Mouse (Mus musculus) stomach, embryonic 16.5 days (tissue): ENCODE data around the gene Yod1. TPM values are rescaled to one million over a fixed set of nuclear protein-coding genes. Genes with fewer than 3 reads are reported as not detected.

Experiments
- ATAC-seq: fragments of 200-750 bp; cut with Nextera tagmentation; 2 replicates; pipeline ENCODE4 v1.8.0; 2017; ENCODE audit warnings: moderate number of reproducible peaks, moderate TSS enrichment; ENCODE audit not compliant: insufficient read depth, low FRiP score
- H3K27ac ChIP-seq: fragments of 300-500 bp; sonication (generic); 2 replicates; pipeline ENCODE4 v1.5.1; 2014; ENCODE audit warnings: low read length
- H3K27me3 ChIP-seq: fragments of 300-500 bp; sonication (generic); 2 replicates; pipeline ENCODE4 v1.6.1; 2014; ENCODE audit warnings: low read length, control low read depth, mixed read lengths; ENCODE audit not compliant: control insufficient read depth, insufficient read depth
- H3K36me3 ChIP-seq: fragments of 300-500 bp; sonication (generic); 2 replicates; pipeline ENCODE4 v1.6.1; 2014; ENCODE audit warnings: low read length; ENCODE audit not compliant: control insufficient read depth, insufficient read depth
- H3K4me1 ChIP-seq: fragments of 300-500 bp; sonication (generic); 2 replicates; pipeline ENCODE4 v1.6.1; 2014; ENCODE audit warnings: low read length, control low read depth, mixed read lengths; ENCODE audit not compliant: control insufficient read depth, insufficient read depth
- H3K4me2 ChIP-seq: fragments of 300-500 bp; sonication (generic); 2 replicates; pipeline ENCODE4 v1.6.1; 2014; ENCODE audit warnings: low read depth, low read length, mixed read lengths
- H3K4me3 ChIP-seq: fragments of 300-500 bp; sonication (generic); replicated peaks from 2 replicates; pipeline ENCODE4 v1.5.1; 2014; ENCODE audit warnings: mild to moderate bottlenecking, low read length
- H3K9ac ChIP-seq: fragments of 300-500 bp; sonication (generic); 2 replicates; pipeline ENCODE4 v1.6.1; 2014; ENCODE audit warnings: low read length
- H3K9me3 ChIP-seq: fragments of 300-500 bp; sonication (generic); replicated peaks from 2 replicates; pipeline ENCODE4 v1.6.1; 2016; ENCODE audit warnings: low read length, control low read depth; ENCODE audit not compliant: control insufficient read depth
- WGBS: fragments of 180-500 bp; shearing (Covaris S2); extraction: QIAGEN DNeasy Blood & Tissue Kit; methylation state at CpG from one replicate; pipeline ENCODE4 v1.1.7; 2014; 5-methylcytosine and 5-hydroxymethylcytosine counted together
- polyA plus RNA-seq: library from polyadenylated mRNA; unstranded; fragments of >200 nt; fragmentation: Nextera tagmentation; extraction: Ambion mirVana; gene quantifications from 2 replicates; pipeline ENCODE4 v1.2.1, GENCODE M21; 2015

Yod1 gene
- polyA plus RNA-seq: 14.9 and 15.8 TPM in 2 replicates

DNA sequence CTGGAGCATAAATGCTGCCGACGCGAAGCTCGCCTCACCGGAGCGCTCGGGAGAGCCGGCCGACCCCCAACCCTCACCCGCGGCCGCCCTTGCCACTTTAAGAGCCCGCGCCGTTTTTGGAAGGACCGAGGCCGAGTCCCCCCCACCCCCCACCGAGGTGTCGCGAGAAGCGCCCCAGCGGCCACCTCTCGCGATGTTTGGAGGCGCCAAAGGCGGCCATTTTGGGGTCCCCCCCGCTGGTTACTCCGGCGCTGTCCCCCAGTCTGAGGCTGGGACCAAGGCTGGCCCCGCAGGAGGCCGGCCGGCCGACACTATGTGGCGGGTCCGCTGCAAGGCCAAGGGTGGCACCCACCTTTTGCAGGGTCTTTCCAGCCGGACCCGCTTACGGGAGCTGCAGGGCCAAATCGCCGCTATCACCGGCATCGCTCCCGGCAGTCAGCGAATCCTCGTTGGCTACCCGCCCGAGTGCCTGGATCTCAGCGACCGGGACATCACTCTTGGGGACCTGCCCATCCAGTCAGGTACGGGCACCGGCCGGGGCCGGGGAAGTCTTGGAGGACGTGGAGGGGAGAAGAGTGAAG, at the start of gene Yod1:
Yod1 (plus strand) TSS at position 37 of the 581 bp plus-strand sequence.
- Histone ChIP-seq H3K4me3 (peak within 1 kb of the TSS; percentile 98), H3K9me3 (no peaks in the 10 kb centered on the region), H3K9ac (peak within 1 kb of the TSS; percentile 98), H3K4me2 (peak within 1 kb of the TSS; percentile 86), H3K27me3 (no peaks in the 10 kb centered on the region), H3K27ac (peak within 1 kb of the TSS; percentile 94), H3K4me1 (peaks cover 14% of the 10 kb centered on the region), H3K36me3 (no peaks in the 10 kb centered on the region)
- under 1% methylated on average over 54 of the region's 54 CpGs for WGBS
- ATAC-seq: peak; percentile 76

DNA sequence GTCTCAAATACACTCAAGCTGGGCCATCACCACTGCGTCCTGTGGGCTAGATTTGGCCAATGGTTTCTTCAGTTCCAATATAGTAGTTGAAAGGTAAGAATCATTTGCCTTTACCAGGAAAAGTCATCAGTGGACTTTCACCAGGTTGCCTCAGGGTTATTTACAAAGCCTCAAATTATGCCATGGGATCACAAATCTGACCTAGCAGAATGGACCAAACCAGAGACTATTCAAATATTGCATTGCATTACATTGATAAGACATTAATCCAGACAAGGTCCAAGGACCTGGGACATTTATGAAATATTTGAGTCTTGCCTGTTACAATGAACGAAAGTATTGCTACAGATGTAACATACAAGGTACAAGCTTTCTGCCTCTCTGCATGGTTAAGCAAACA, 38.6 kb upstream of the Yod1 start:
- Histone ChIP-seq H3K36me3 (no peaks in the 10 kb centered on the region), H3K9ac (no peak overlapping the region), H3K27ac (no peak overlapping the region), H3K4me2 (no peak overlapping the region), H3K4me3 (no peak overlapping the region), H3K27me3 (no peaks in the 10 kb centered on the region), H3K9me3 (no peaks in the 10 kb centered on the region), H3K4me1 (no peaks in the 10 kb centered on the region)
- ATAC-seq: no peak
- WGBS: 75% methylated on average over 2 of the region's 2 CpGs

DNA sequence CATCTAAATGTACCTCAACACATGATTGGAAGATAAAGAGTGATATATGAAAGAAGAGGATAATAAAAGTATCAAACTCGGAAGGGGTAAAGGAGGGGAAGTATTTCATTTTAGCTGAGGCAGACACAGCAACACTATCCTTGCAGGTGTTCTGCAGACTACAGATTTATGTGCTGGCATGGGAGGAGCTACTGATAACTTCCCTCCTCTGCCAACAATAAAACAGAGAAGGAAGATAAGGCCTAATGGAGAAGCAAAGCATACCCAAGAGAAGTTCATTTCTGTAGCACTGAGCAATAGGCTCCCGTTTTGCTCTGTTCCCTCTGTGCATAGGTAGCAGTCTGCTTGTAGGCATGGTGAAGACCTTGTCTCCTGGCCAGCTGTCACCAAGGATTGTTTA, 36.1 kb upstream of the Yod1 start:
- 0 out of 2 replicates have a peak, but pooled peaks have one; percentile 21 for ATAC-seq
- Histone ChIP-seq H3K4me2 (no peak overlapping the region), H3K9me3 (no peaks in the 10 kb centered on the region), H3K27me3 (no peaks in the 10 kb centered on the region), H3K9ac (no peak overlapping the region), H3K4me1 (no peaks in the 10 kb centered on the region), H3K27ac (no peak overlapping the region), H3K36me3 (no peaks in the 10 kb centered on the region), H3K4me3 (no peak overlapping the region)
- 49% methylated on average over 2 of the region's 2 CpGs for WGBS

DNA sequence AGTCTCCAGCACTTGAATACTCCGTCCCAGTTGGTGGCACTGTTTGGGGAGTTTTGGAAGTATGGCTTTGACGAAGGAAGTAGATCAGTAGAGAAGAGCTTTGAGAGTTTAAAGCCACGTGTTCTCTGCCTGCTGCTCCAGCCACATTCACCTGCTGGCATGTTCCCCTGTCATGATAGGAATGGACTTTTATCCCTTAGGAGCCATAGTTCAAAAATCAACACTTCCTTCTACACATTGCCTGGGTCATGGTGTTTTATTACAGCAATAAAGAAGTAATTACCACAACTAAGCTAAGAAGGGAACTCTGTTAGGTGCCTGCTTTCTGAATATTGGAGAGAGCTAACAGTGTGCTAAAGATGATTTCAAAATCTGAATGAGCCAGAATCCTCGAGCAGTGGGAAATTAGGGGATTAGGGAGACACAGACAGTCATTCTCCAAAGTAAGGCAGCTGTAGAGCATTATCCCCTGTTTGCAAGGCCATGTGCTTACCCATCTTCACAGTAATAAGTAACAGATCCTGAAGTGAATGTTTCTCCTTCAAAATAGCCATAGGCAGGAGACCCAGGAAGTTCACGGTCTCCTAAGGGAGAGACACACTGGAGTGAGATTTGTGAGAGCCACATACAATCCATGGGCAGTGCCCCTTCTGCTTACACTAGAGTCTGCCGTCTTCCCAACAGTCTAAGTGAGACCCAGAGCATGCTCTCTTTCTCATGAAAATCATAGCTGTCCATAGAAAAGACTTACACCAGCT, 35.3 kb upstream of the Yod1 start:
- no peaks in the 10 kb centered on the region for H3K9me3 ChIP-seq
- no peak overlapping the region for H3K4me3 ChIP-seq
- H3K9ac ChIP-seq: no peak overlapping the region
- no peak for ATAC-seq
- H3K36me3 ChIP-seq: no peaks in the 10 kb centered on the region
- H3K4me1 ChIP-seq: no peaks in the 10 kb centered on the region
- no peak overlapping the region for H3K27ac ChIP-seq
- WGBS: 64% methylated on average over 6 of the region's 6 CpGs
- H3K27me3 ChIP-seq: no peaks in the 10 kb centered on the region
- no peak overlapping the region for H3K4me2 ChIP-seq

DNA sequence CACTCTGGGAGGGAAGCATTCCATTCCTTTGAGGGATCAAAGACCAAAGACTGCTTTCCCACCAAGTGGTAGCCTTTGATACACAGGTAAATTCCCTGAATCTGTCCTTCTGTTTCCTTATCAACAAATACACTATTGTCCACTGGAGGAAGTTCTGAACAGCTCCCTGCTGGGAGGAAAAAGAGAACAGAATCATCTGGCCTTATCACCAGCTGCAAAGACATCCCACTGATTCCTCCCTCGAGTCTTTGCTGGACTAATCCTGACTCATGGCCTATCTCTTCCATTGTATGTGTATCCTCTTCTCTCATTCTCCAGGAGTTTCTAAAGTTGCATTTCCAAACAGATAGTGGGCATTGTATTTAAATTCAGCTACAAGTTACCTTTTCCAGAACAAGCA, 33.2 kb upstream of the Yod1 start:
- H3K4me1 ChIP-seq: no peaks in the 10 kb centered on the region
- no peak overlapping the region for H3K4me3 ChIP-seq
- no peak overlapping the region for H3K27ac ChIP-seq
- no peak overlapping the region for H3K4me2 ChIP-seq
- no peaks in the 10 kb centered on the region for H3K9me3 ChIP-seq
- H3K36me3 ChIP-seq: peaks cover 4% of the 10 kb centered on the region; the same call in 1 of the 2 replicates
- H3K9ac ChIP-seq: no peak overlapping the region
- WGBS: 65% methylated on average over 1 of the region's 1 CpGs
- no peaks in the 10 kb centered on the region for H3K27me3 ChIP-seq
- no peak for ATAC-seq

DNA sequence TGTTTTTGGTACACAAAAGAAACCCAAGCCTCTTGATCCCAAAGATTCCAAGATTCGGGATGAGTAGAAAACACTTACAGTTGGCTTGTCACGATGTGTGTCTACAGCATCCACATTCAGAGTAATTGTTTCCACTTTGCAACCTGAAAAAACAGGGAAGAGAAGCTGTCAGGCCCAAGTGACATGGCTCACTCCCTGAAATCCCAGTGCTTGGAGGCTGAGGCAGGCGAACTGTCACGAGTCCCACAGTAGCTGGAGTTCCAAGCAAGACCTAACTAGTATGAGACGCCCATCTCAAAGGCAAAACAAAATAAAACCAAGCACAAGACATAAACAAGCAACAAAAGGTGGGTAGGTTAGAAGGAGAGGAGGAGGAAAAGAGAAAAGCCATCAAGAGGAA, 18.5 kb upstream of the Yod1 start:
- peaks cover 22% of the 10 kb centered on the region; the same call in 1 of the 2 replicates for H3K36me3 ChIP-seq

DNA sequence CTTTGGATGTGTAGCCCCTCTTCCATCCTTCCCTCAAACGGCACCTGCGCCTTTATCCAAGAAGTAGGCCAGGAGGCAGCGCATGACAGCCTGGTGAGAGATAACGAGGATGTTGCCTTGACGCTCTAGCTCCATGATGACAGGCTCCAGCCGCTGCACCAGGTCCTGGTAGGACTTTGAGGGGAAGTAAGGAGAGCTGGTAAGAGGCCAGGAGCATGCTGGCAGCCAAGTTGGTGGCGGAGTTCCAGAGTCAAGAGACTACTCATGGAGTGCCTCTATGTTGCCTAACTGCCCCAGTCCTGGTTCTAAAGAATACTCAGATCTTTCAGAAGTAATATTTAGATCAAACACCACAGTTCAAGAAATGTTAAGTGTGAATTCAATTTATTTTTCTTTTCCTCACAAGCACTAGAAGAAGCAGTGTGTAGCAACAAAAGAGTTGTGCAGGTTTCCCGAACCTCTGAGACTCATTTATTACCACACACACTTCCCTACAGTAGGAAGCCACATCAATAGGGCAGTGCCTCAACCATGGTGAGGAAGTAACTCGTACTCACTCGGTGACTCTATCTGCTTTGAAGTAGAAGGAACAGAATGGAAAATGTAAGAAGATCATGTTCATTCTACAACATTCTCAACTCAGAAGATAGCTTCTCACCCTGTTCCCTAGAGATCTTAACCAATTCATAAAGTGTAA, 17.0 kb upstream of the Yod1 start:
- peaks cover 22% of the 10 kb centered on the region; the same call in 1 of the 2 replicates for H3K36me3 ChIP-seq
- no peaks in the 10 kb centered on the region for H3K9me3 ChIP-seq
- H3K27me3 ChIP-seq: no peaks in the 10 kb centered on the region
- H3K9ac ChIP-seq: no peak overlapping the region
- H3K27ac ChIP-seq: no peak overlapping the region
- 92% methylated on average over 10 of the region's 10 CpGs for WGBS
- H3K4me1 ChIP-seq: no peaks in the 10 kb centered on the region
- ATAC-seq: no peak
- no peak overlapping the region for H3K4me3 ChIP-seq
- no peak overlapping the region for H3K4me2 ChIP-seq

More for the DNA sequence above, 18.5 kb upstream of the Yod1 start:
- Histone ChIP-seq H3K4me2 (no peak overlapping the region), H3K27ac (no peak overlapping the region), H3K4me3 (no peak overlapping the region), H3K9me3 (no peaks in the 10 kb centered on the region), H3K27me3 (no peaks in the 10 kb centered on the region), H3K4me1 (no peaks in the 10 kb centered on the region), H3K9ac (no peak overlapping the region)
- WGBS: 91% methylated on average over 5 of the region's 5 CpGs
- no peak for ATAC-seq

DNA sequence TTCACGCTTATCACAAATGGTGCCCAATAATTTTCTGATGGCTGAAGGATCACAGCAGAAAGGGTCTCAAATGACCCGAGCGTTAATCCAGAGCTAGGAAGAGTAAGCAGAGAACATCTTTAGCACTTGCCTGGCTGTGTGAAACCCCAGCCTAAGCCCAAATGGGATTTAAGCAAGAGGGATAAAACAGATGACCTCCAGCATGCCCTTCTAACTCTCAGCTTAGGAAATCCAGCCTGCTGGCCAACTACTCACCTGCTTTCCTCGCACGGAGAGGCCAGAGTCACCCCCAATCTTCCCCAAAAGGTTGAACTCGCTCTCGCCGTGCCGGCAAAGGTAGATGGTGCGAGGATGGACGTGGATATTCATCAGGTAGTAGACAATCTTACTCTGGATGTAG, 15.2 kb upstream of the Yod1 start:
- Histone ChIP-seq H3K4me3 (no peak overlapping the region), H3K27me3 (no peaks in the 10 kb centered on the region), H3K9me3 (no peaks in the 10 kb centered on the region), H3K9ac (no peak overlapping the region), H3K4me1 (no peaks in the 10 kb centered on the region), H3K36me3 (peaks cover 29% of the 10 kb centered on the region), H3K27ac (no peak overlapping the region), H3K4me2 (no peak overlapping the region)
- ATAC-seq: no peak
- 91% methylated on average over 11 of the region's 11 CpGs for WGBS

DNA sequence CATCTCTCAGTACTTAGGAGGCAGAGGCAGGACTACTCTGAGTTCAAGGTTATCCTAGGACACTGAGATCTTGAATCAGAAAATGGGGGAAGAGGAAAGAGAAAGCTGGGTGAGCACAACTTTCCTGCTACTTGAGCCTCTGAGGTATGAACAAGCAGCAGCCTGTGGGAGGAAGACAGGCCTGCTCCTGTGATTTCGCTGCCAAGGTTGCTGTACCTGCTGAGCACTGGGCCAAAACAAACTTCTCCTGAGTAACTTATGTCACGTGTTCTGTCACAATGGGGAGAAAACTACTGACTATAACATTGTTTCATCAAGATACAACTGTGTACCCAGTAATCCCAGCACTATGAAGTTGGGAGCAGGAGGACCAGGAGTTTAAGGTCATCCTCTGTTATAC, 13.5 kb upstream of the Yod1 start:
- no peaks in the 10 kb centered on the region for H3K27me3 ChIP-seq
- no peak overlapping the region for H3K9ac ChIP-seq
- H3K27ac ChIP-seq: no peak overlapping the region
- peaks cover 31% of the 10 kb centered on the region for H3K36me3 ChIP-seq
- H3K9me3 ChIP-seq: no peaks in the 10 kb centered on the region
- no peak overlapping the region for H3K4me2 ChIP-seq
- 71% methylated on average over 2 of the region's 2 CpGs for WGBS
- no peak overlapping the region for H3K4me3 ChIP-seq
- ATAC-seq: no peak
- H3K4me1 ChIP-seq: no peaks in the 10 kb centered on the region
